Mouse (Mus musculus): ENCODE results near the gene Cope.

- no peak for TF ChIP-seq CTCF (IDR thresholded peaks at IDR 0.05)
- TF ChIP-seq EP300 (IDR thresholded peaks at IDR 0.05), result no peak
These were observed 36.6 kb downstream of the Cope start for GRCm38 (mm10) chr8:70338931-70339330.
